Mouse (Mus musculus): ENCODE measurements at regions not wholly inside any gene's neighbourhood (a gene's known extent, or its start where the extent isn't known, plus 50 kb on each side); places are given as distances from the start of the nearest gene placed in this dataset.

DNA sequence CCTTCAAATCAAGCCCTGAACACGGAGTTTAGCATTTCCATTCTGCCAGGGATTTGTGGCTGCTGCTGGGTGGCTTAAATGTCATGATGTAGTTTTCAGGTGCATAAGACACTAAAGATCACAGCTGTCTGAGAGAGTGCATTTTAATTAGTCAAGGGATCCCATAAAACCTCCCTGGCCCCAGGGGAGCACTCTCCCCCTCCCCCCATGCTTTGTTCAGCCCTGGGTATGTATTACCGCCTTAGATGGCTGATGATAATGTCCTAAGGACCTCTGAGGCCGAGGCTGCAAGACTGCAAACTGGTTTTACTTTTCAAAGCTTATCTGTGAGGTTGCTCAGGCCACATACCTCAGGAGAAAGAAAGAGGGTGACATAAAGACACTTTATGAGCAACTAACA is 51.7 kb upstream of the Rufy1 start:
- H3K27me3 ChIP-seq (replicated peaks) = peaks cover 18% of the 10 kb centered on the region
- H3K36me3 ChIP-seq (replicated peaks in 1 of 2; ENCODE audit: control insufficient read depth in 1 of 2, insufficient read depth in 1 of 2, low read length in 1 of 2) = no peaks in the 10 kb centered on the region
- no peak overlapping the region for H3K4me3 ChIP-seq (replicated peaks in 1 of 3; ENCODE audit: low read depth in 2 of 3, low read length in 2 of 3, poor library complexity in 1 of 3)
- peaks cover 0 to 1% of the 10 kb centered on the region in 2 experiments; a peak in 1 of 4 replicates for H3K4me1 ChIP-seq (ENCODE audit: control insufficient read depth in 1 of 2, insufficient read depth in 2 of 2)
- no peak overlapping the region for H3K9ac ChIP-seq (ENCODE audit: insufficient read depth, low read depth)
- H3K79me2 ChIP-seq (replicated peaks; ENCODE audit: control insufficient read depth, extremely low read depth, insufficient read depth, poor library complexity, severe bottlenecking) = no peaks in the 10 kb centered on the region
- dilution Hi-C loops (cut with MboI; ENCODE audit: extremely low pct_ligation_motif_present, extremely low pct_unique_long_range_greater_than_20kb, low sequenced_read_pairs) (no loop called here), in situ Hi-C loops (cut with MboI; ENCODE audit: low pct_ligation_motif_present, low pct_unique_long_range_greater_than_20kb, low sequenced_read_pairs) (no loop called here)
- DNase-seq (ENCODE audit: extremely low read depth) = no peak
- no peak overlapping the region for H3K4me2 ChIP-seq (ENCODE audit: insufficient read depth, low read depth, poor library complexity, severe bottlenecking)
- H3K27ac ChIP-seq (ENCODE audit: insufficient read depth, low read depth) = no peak overlapping the region
- no peak for TF ChIP-seq BHLHE40 (IDR thresholded peaks at IDR 0.05; ENCODE audit: low read depth, low read length)
- TF ChIP-seq SIN3A (IDR thresholded peaks at IDR 0.05; ENCODE audit: low read length) = no peak
- TF ChIP-seq RCOR1 (conservative IDR thresholded peaks at IDR 0.05; ENCODE audit: low read depth, low read length) = no peak
- TF ChIP-seq TCF12 (IDR thresholded peaks at IDR 0.05; ENCODE audit: low read depth, low read length) = no peak
- no peak for TF ChIP-seq MAZ (IDR thresholded peaks at IDR 0.05; ENCODE audit: low read depth, low read length)
- no peak for TF ChIP-seq POLR2A (IDR thresholded peaks at IDR 0.05; ENCODE audit: low read depth, low read length)
- TF ChIP-seq ETS1 (conservative IDR thresholded peaks at IDR 0.05; ENCODE audit: low read depth, low read length) = no peak
- no peak for TF ChIP-seq TBP (conservative IDR thresholded peaks at IDR 0.05; ENCODE audit: low read depth, low read length)
- TF ChIP-seq MEF2A (IDR thresholded peaks at IDR 0.05; ENCODE audit: borderline replicate concordance, low read depth, low read length) = no peak
- no peak for TF ChIP-seq NRF1 (IDR thresholded peaks at IDR 0.05; ENCODE audit: low read depth, low read length)
- TF ChIP-seq PAX5 (IDR thresholded peaks at IDR 0.05; ENCODE audit: low read length) = no peak
- TF ChIP-seq HCFC1 (IDR thresholded peaks at IDR 0.05; ENCODE audit: low read depth, low read length) = no peak
- TF ChIP-seq EP300 (IDR thresholded peaks at IDR 0.05; ENCODE audit: low read length) = no peak
- no peaks in the 10 kb centered on the region for H3K9me3 ChIP-seq (replicated peaks; ENCODE audit: low read length)

Measured in CH12.LX (cell line).